Mouse (Mus musculus): ENCODE measurements around the gene Aaed1. TPM values are rescaled to one million over a fixed set of nuclear protein-coding genes. Genes with fewer than 3 reads are reported as not detected.

Aaed1 gene
- total and polyA plus RNA-seq, 3 experiments = 4.2 to 29.9 (median 16.0) TPM

GRCm38 (mm10) chr13:64235062-64235715 lies 77.3 kb downstream of the Aaed1 start:
- TF ChIP-seq POLR2AphosphoS5 (IDR thresholded peaks at IDR 0.05; ENCODE audit: insufficient replicate concordance, low read depth, low read length) = no peak
- no peak for TF ChIP-seq CTCF (IDR thresholded peaks at IDR 0.05; ENCODE audit: low read depth, low read length)
- TF ChIP-seq GATA2 (IDR thresholded peaks at IDR 0.05; ENCODE audit: borderline replicate concordance, low read depth, low read length) = no peak
- TF ChIP-seq GATA1 (IDR thresholded peaks at IDR 0.05; ENCODE audit: borderline replicate concordance, low read length) = no peak
- TF ChIP-seq TAL1 (conservative IDR thresholded peaks at IDR 0.05; ENCODE audit: low read depth, low read length) = no peak
- H3K9me3 ChIP-seq (replicated peaks) = no peaks in the 10 kb centered on the region

GRCm38 (mm10) chr13:64233139-64233538 lies 79.4 kb downstream of the Aaed1 start:
- no peaks in the 10 kb centered on the region for H3K9me3 ChIP-seq (replicated peaks)
- H3K27me3 ChIP-seq (ENCODE audit: insufficient read depth, low read length) = no peaks in the 10 kb centered on the region
- DNase-seq (ENCODE audit: low spot score) (no peak), ATAC-seq (ENCODE audit: extremely low read depth, insufficient number of reproducible peaks, low FRiP score, poor library complexity, severe bottlenecking) (no peak)
- H3K4me1 ChIP-seq (ENCODE audit: insufficient read depth, low read depth, low read length) = peaks cover 8% of the 10 kb centered on the region
- no peak overlapping the region for H3K4me3 ChIP-seq (ENCODE audit: low read depth, low read length)
- no peak for TF ChIP-seq TAL1 (conservative IDR thresholded peaks at IDR 0.05; ENCODE audit: low read depth, low read length)
- no peak for TF ChIP-seq CTCF (IDR thresholded peaks at IDR 0.05; ENCODE audit: low read depth, low read length)
- TF ChIP-seq GATA2 (IDR thresholded peaks at IDR 0.05; ENCODE audit: borderline replicate concordance, low read depth, low read length) = no peak
- TF ChIP-seq GATA1 (IDR thresholded peaks at IDR 0.05; ENCODE audit: borderline replicate concordance, low read length) = no peak
- no peak for TF ChIP-seq POLR2AphosphoS5 (IDR thresholded peaks at IDR 0.05; ENCODE audit: insufficient replicate concordance, low read depth, low read length)
- H3K36me3 ChIP-seq (replicated peaks) = no peaks in the 10 kb centered on the region

More at GRCm38 (mm10) chr13:64235062-64235715, 77.3 kb downstream of the Aaed1 start:
- no peaks in the 10 kb centered on the region for H3K27me3 ChIP-seq (ENCODE audit: insufficient read depth, low read length)
- H3K4me1 ChIP-seq (ENCODE audit: insufficient read depth, low read depth, low read length) = peaks cover 8% of the 10 kb centered on the region
- H3K4me3 ChIP-seq (ENCODE audit: low read depth, low read length) = no peak overlapping the region
- ATAC-seq (ENCODE audit: extremely low read depth, insufficient number of reproducible peaks, low FRiP score, poor library complexity, severe bottlenecking) = no peak
- H3K36me3 ChIP-seq (replicated peaks) = no peaks in the 10 kb centered on the region
- DNase-seq (ENCODE audit: low spot score) = no peak

GRCm38 (mm10) chr13:64226725-64227124 lies 85.8 kb downstream of the Aaed1 start:
- TF ChIP-seq POLR2AphosphoS5 (IDR thresholded peaks at IDR 0.05; ENCODE audit: insufficient replicate concordance, low read depth, low read length) = no peak
- no peak for TF ChIP-seq GATA2 (IDR thresholded peaks at IDR 0.05; ENCODE audit: borderline replicate concordance, low read depth, low read length)
- no peak for TF ChIP-seq TAL1 (conservative IDR thresholded peaks at IDR 0.05; ENCODE audit: low read depth, low read length)

GRCm38 (mm10) chr13:64225738-64226137 lies 86.8 kb downstream of the Aaed1 start:
- DNase-seq (ENCODE audit: low spot score) (no peak), ATAC-seq (ENCODE audit: extremely low read depth, insufficient number of reproducible peaks, low FRiP score, poor library complexity, severe bottlenecking) (no peak)
- H3K27me3 ChIP-seq (ENCODE audit: insufficient read depth, low read length) = peaks cover 8% of the 10 kb centered on the region
- no peak overlapping the region for H3K4me3 ChIP-seq (ENCODE audit: low read depth, low read length)
- H3K36me3 ChIP-seq (replicated peaks) = no peaks in the 10 kb centered on the region
- TF ChIP-seq GATA1 (IDR thresholded peaks at IDR 0.05; ENCODE audit: borderline replicate concordance, low read length) = no peak
- no peak for TF ChIP-seq POLR2AphosphoS5 (IDR thresholded peaks at IDR 0.05; ENCODE audit: insufficient replicate concordance, low read depth, low read length)
- no peak for TF ChIP-seq TAL1 (conservative IDR thresholded peaks at IDR 0.05; ENCODE audit: low read depth, low read length)
- no peak for TF ChIP-seq CTCF (IDR thresholded peaks at IDR 0.05; ENCODE audit: low read depth, low read length)
- no peak for TF ChIP-seq GATA2 (IDR thresholded peaks at IDR 0.05; ENCODE audit: borderline replicate concordance, low read depth, low read length)
- no peaks in the 10 kb centered on the region for H3K4me1 ChIP-seq (ENCODE audit: insufficient read depth, low read depth, low read length)
- no peaks in the 10 kb centered on the region for H3K9me3 ChIP-seq (replicated peaks)

More at GRCm38 (mm10) chr13:64226725-64227124, 85.8 kb downstream of the Aaed1 start:
- DNase-seq (ENCODE audit: low spot score) (no peak), ATAC-seq (ENCODE audit: extremely low read depth, insufficient number of reproducible peaks, low FRiP score, poor library complexity, severe bottlenecking) (no peak)
- no peaks in the 10 kb centered on the region for H3K36me3 ChIP-seq (replicated peaks)
- H3K9me3 ChIP-seq (replicated peaks) = no peaks in the 10 kb centered on the region
- H3K4me1 ChIP-seq (ENCODE audit: insufficient read depth, low read depth, low read length) = no peaks in the 10 kb centered on the region
- peaks cover 2% of the 10 kb centered on the region; the same call in 1 of the 2 replicates for H3K27me3 ChIP-seq (ENCODE audit: insufficient read depth, low read length)
- no peak overlapping the region for H3K4me3 ChIP-seq (ENCODE audit: low read depth, low read length)

Other genes with a start within 250 kb of the Aaed1 start
- gene Hsd17b3, start 223.5 kb downstream of the Aaed1 start, total RNA-seq (2014; fragmentation: Nextera tagmentation) = not detected in 2 replicates
- 0.22 TPM in 1 of 2 replicates, not detected in the other for gene Hsd17b3, start 223.5 kb downstream of the Aaed1 start, total RNA-seq (2017)
- gene Hsd17b3, start 223.5 kb downstream of the Aaed1 start, polyA plus RNA-seq (2012) = not detected in 2 replicates
- not detected in 2 replicates for gene Slc35d2, start 183.3 kb downstream of the Aaed1 start, total RNA-seq (2014; fragmentation: Nextera tagmentation)
- gene Slc35d2, start 183.3 kb downstream of the Aaed1 start, total RNA-seq (2017) = 0.11 TPM in 1 of 2 replicates, not detected in the other
- gene Slc35d2, start 183.3 kb downstream of the Aaed1 start, polyA plus RNA-seq (2012) = not detected in 2 replicates
- gene Zfp367, start 159.5 kb downstream of the Aaed1 start, total RNA-seq (2014; fragmentation: Nextera tagmentation) = 37.2 and 38.6 TPM in 2 replicates
- 47.2 and 51.7 TPM in 2 replicates for gene Zfp367, start 159.5 kb downstream of the Aaed1 start, total RNA-seq (2017)
- gene Zfp367, start 159.5 kb downstream of the Aaed1 start, polyA plus RNA-seq (2012) = 6.6 and 7.0 TPM in 2 replicates
- 22.0 and 34.1 TPM in 2 replicates for gene Habp4, start 150.9 kb downstream of the Aaed1 start, total RNA-seq (2014; fragmentation: Nextera tagmentation)
- gene Habp4, start 150.9 kb downstream of the Aaed1 start, total RNA-seq (2017) = 10.5 and 12.4 TPM in 2 replicates
- gene Habp4, start 150.9 kb downstream of the Aaed1 start, polyA plus RNA-seq (2012) = 33.9 and 44.5 TPM in 2 replicates
- gene Cdc14b, start 37.4 kb downstream of the Aaed1 start, total RNA-seq (2014; fragmentation: Nextera tagmentation) = 1.9 and 4.1 TPM in 2 replicates
- 2.0 and 2.3 TPM in 2 replicates for gene Cdc14b, start 37.4 kb downstream of the Aaed1 start, total RNA-seq (2017)
- 0.09 and 0.13 TPM in 2 replicates for gene Cdc14b, start 37.4 kb downstream of the Aaed1 start, polyA plus RNA-seq (2012)
- 34.8 and 40.0 TPM in 2 replicates for gene Ctsl, start 58.2 kb upstream of the Aaed1 start, total RNA-seq (2014; fragmentation: Nextera tagmentation)
- gene Ctsl, start 58.2 kb upstream of the Aaed1 start, total RNA-seq (2017) = 93.2 and 97.1 TPM in 2 replicates
- gene Ctsl, start 58.2 kb upstream of the Aaed1 start, polyA plus RNA-seq (2012) = 0.38 and 0.45 TPM in 2 replicates
- gene Cdk20, start 119.6 kb upstream of the Aaed1 start, total RNA-seq (2014; fragmentation: Nextera tagmentation) = 0.23 and 1.0 TPM in 2 replicates
- gene Cdk20, start 119.6 kb upstream of the Aaed1 start, total RNA-seq (2017) = 0.60 and 1.3 TPM in 2 replicates
- gene Cdk20, start 119.6 kb upstream of the Aaed1 start, polyA plus RNA-seq (2012) = 1.7 and 2.0 TPM in 2 replicates
- gene Fam240b, start 185.1 kb upstream of the Aaed1 start, total RNA-seq (2014; fragmentation: Nextera tagmentation) = not detected in 2 replicates
- gene Fam240b, start 185.1 kb upstream of the Aaed1 start, total RNA-seq (2017) = not detected in 2 replicates
- not detected in 2 replicates for gene Fam240b, start 185.1 kb upstream of the Aaed1 start, polyA plus RNA-seq (2012)

Measured in G1E (cell line).